8 mouse cellular contexts compared by ENCODE assay signal in genomic region chr14:105258379-105259034, GRCm38 (mm10). TPM values are rescaled to one million over a fixed set of nuclear protein-coding genes. Genes with fewer than 3 reads are reported as not detected.
DNase-seq lines count a peak whose midpoint lies in the region; ATAC-seq lines count a peak whose summit lies in the region.

TSS of gene Ndfip2 (plus strand) at chr14:105258573.

- H3K27me3 ChIP-seq in hindbrain, embryonic 12.5 days = no peaks in the 10 kb centered on the region

- H3K9ac ChIP-seq in hindbrain, embryonic 12.5 days = peak within 1 kb of the TSS; percentile 90

- peak within 1 kb of the TSS; percentile 95 for H3K27ac ChIP-seq in hindbrain, embryonic 12.5 days

- no peaks in the 10 kb centered on the region for H3K9me3 ChIP-seq in hindbrain, embryonic 12.5 days (replicated peaks)

- H3K36me3 ChIP-seq in hindbrain, embryonic 12.5 days = no peaks in the 10 kb centered on the region

- WGBS in hindbrain, embryonic 12.5 days = under 1% methylated on average over 63 of the region's 70 CpGs

- DNase-seq in NIH3T3 (ENCODE audit: low read depth) = peak; percentile 84
- DNase-seq in cerebellum, adult 9-11 months = peak; percentile 93
- DNase-seq in frontal cortex, postnatal 10 days (ENCODE audit: low spot score in 2 of 2) = peak; percentile 82 to 88
- peak; percentile 83 for DNase-seq in left cerebral cortex, adult 11 months (ENCODE audit: low spot score)
- DNase-seq in lung, postnatal 4 days = peak; percentile 89 to 94
- DNase-seq in retina, postnatal 7 days (ENCODE audit: low read depth, low spot score) = peak; percentile 83
- DNase-seq in urinary bladder, adult 2 months (ENCODE audit: low spot score) = peak; percentile 79

- H3K4me1 ChIP-seq in hindbrain, embryonic 12.5 days = peaks cover 7% of the 10 kb centered on the region

- H3K4me2 ChIP-seq in hindbrain, embryonic 12.5 days (replicated peaks) = peak within 1 kb of the TSS; percentile 64

- H3K4me3 ChIP-seq in hindbrain, embryonic 12.5 days = peak within 1 kb of the TSS; percentile 80

- peak; percentile 98 for ATAC-seq in hindbrain, embryonic 12.5 days (ENCODE audit: low FRiP score)

RNA-seq across cellular contexts. Expression of gene Ndfip2, which starts in this region (rescaled TPM):
- polyA plus RNA-seq in hindbrain, embryonic 12.5 days (2016; fragmentation: Nextera tagmentation; extraction: Ambion mirVana) = 83.0 and 83.3 TPM in 2 replicates
- polyA plus RNA-seq in urinary bladder, adult 2 months (2012; rRNA removed) = 33.3 and 46.1 TPM in 2 replicates

Comparison
In these comparisons a context has a peak if more than half of its experiments do, and no peak if none do; other contexts are left out.
1. Peak in every context shown above with its lines: DNase-seq, ATAC-seq, H3K4me3 ChIP-seq and H3K27ac ChIP-seq.